In the genomic region with DNA sequence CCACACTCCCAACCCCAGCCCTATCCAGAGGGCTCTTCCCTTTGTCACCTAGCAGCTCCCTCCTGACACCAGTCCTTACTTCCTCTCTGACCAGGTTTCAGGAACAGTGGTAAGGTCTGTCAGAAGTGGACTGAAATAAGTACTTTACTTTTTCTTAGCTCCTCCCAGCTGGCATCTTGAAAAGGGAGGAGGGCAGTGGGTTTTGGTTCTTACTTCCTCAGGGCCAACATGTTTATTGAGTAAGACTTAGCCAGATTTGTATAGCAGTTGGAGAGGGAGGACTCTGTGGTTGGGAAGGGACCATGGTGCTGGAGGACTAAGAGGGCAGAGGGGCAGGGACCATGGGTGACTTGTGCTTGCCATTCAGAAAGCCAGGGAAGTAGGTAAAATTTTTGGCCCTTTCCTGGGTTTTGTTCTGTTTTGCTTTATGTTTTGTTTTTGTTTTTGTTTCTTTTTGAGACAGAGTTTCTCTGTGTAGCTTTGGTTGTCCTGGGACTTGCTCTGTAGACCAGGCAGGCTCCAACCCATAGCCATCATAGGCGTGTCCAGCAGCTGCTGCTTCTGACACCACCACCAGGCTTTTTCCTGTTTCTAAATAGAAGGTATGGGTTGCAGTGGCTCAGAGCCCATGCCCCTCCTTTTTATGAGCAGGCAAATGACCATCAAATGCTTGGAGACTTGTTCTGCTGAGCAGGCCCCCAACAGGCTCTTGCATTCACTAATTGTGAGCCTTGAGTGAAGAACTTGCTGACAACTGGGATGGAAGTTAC, we compare ENCODE assay signal across 13 mouse cellular contexts. TPM values are rescaled to one million over a fixed set of nuclear protein-coding genes. Genes with fewer than 3 reads are reported as not detected.
DNase-seq lines count a peak whose midpoint lies in the region; ATAC-seq and TF ChIP-seq lines count a peak whose summit lies in the region.
"Not testable (repeated sequence)": the region's sequence is repeated elsewhere in the genome, so short reads cannot be mapped to it uniquely, and the experiment has no call there.
"Had no signal": no experiment of that assay in that cellular context is flagged by ENCODE, and none has a peak within 500 bp of the region (broad histone marks: within the 10 kb centered on the region; RNA-seq: fewer than 3 reads in every experiment).

Gene Ly6c2, minus strand, starts transcription at position 110 of the 770 bp plus-strand sequence.

- H3K4me2 ChIP-seq in liver, postnatal 0 days (ENCODE audit: low read depth, low read length), result peak within 1 kb of the TSS; percentile 13; the same call in 1 of the 2 replicates

- H3K27me3 ChIP-seq in liver, postnatal 0 days (ENCODE audit: insufficient read depth, low read length); small intestine, adult 2 months (ENCODE audit: control insufficient read depth, insufficient read depth, low read length): not testable (repeated sequence)

- intact Hi-C loops in heart, postnatal 14 days (cut with DNase I), result not testable (repeated sequence)

- peak within 1 kb of the TSS; percentile 92 for H3K4me3 ChIP-seq in bone marrow, adult 2 months (replicated peaks; ENCODE audit: control insufficient read depth, low read depth, low read length)
- peak within 1 kb of the TSS; percentile 20 for H3K4me3 ChIP-seq in liver, postnatal 0 days (ENCODE audit: low read depth, low read length)
- not testable (repeated sequence) for H3K4me3 ChIP-seq in small intestine, adult 2 months (ENCODE audit: low read depth, low read length)

- H3K36me3 ChIP-seq in liver, postnatal 0 days (replicated peaks; ENCODE audit: insufficient read depth, low read length); small intestine, adult 2 months (ENCODE audit: control insufficient read depth, insufficient read depth, low read length): not testable (repeated sequence)

- DNase-seq in 416B (ENCODE audit: low read depth), result peak; percentile 54
- DNase-seq in heart, postnatal 14 days; large intestine, adult 2 months (ENCODE audit: low read depth, low spot score); liver, postnatal 0 days: not testable (repeated sequence)

- H3K4me1 ChIP-seq in bone marrow, adult 2 months (ENCODE audit: control insufficient read depth, insufficient read depth, low read length); liver, postnatal 0 days (ENCODE audit: insufficient read depth); small intestine, adult 2 months (ENCODE audit: control insufficient read depth, insufficient read depth, insufficient read length, low read length): not testable (repeated sequence)

- ATAC-seq in liver, postnatal 0 days, result peak; percentile 41; the same call in 1 of the 2 replicates
- peak; percentile 82 for ATAC-seq in megakaryocyte, adult 5-6 weeks (ENCODE audit: poor library complexity, severe bottlenecking)

- TF ChIP-seq POLR2A in bone marrow, adult 2 months (IDR thresholded peaks at IDR 0.05; ENCODE audit: borderline replicate concordance, control insufficient read depth, low read depth, low read length); small intestine, adult 2 months (IDR thresholded peaks at IDR 0.05; ENCODE audit: low read depth, low read length): not testable (repeated sequence)

- H3K27ac ChIP-seq in bone marrow, adult 2 months (ENCODE audit: control insufficient read depth, insufficient read depth, low read depth, low read length, poor library complexity), result peak within 1 kb of the TSS; percentile 75; the same call in 1 of the 2 replicates
- peak within 1 kb of the TSS; percentile 16; the same call in 1 of the 2 replicates for H3K27ac ChIP-seq in liver, postnatal 0 days (ENCODE audit: low read depth)
- not testable (repeated sequence) for H3K27ac ChIP-seq in small intestine, adult 2 months (ENCODE audit: insufficient read depth, low read depth, low read length)

- not testable (repeated sequence) for TF ChIP-seq EP300 in liver, postnatal 0 days (IDR thresholded peaks at IDR 0.05; ENCODE audit: low read depth)

- WGBS in bone marrow, adult 2 months, result 22% methylated on average over 1 of the region's 1 CpGs
- WGBS in large intestine, adult 2 months, result 44% methylated on average over 1 of the region's 1 CpGs
- WGBS in liver, postnatal 0 days (ENCODE audit: insufficient replicate concordance), result 40% methylated on average over 1 of the region's 1 CpGs
- 58% methylated on average over 1 of the region's 1 CpGs for WGBS in small intestine, adult 2 months

- not testable (repeated sequence) for H3K9ac ChIP-seq in liver, postnatal 0 days (replicated peaks)

- H3K9me3 ChIP-seq in liver, postnatal 0 days (ENCODE audit: low read length), result not testable (repeated sequence)

- not testable (repeated sequence) for TF ChIP-seq CTCF in bone marrow, adult 2 months (IDR thresholded peaks at IDR 0.05; ENCODE audit: control insufficient read depth, insufficient read depth, low read length); liver, postnatal 0 days (IDR thresholded peaks at IDR 0.05; ENCODE audit: low read depth); small intestine, adult 2 months (IDR thresholded peaks at IDR 0.05; ENCODE audit: extremely low read depth, insufficient read length, insufficient replicate concordance, low read depth, low read length)

RNA-seq across cellular contexts. Expression of gene Ly6c2, which starts in this region (rescaled TPM):
- 165 and 459 TPM in 2 replicates for polyA plus RNA-seq in bone marrow, adult 2 months (2011; ENCODE audit: insufficient read depth, insufficient read length, low replicate concordance, missing spikeins)
- 10 to 100 TPM; 10.7 to 13.3 TPM for total RNA-seq in heart, postnatal 14 days (2021)
- polyA plus RNA-seq in large intestine, adult 2 months (2012; rRNA removed), result 10.8 and 17.0 TPM in 2 replicates
- 123 and 126 TPM in 2 replicates for polyA plus RNA-seq in liver, postnatal 0 days (2015; fragmentation: Nextera tagmentation; extraction: Ambion mirVana)
- 9,861 and 10,026 TPM in 2 replicates for total RNA-seq in megakaryocyte, adult 5-6 weeks (2015)
- 3,107 and 3,295 TPM in 2 replicates for total RNA-seq in megakaryocyte, adult 5-6 weeks (2017)
- polyA plus RNA-seq in small intestine, adult 2 months (2012; rRNA removed), result 13.0 and 15.2 TPM in 2 replicates
- polyA plus RNA-seq: embryonic facial prominence, embryonic 10.5 days; heart, embryonic 10.5 days; hindbrain, embryonic 13.5 days; limb, embryonic 12.5 days; midbrain, embryonic 10.5 days; neural tube, embryonic 12.5 days had no signal

Comparison
In these comparisons a context has a peak if more than half of its experiments do, and no peak if none do; other contexts are left out.
1. RNA of gene Ly6c2 (total RNA-seq): 3,107 to 10,026 TPM in megakaryocyte, adult 5-6 weeks; 10.7 to 13.3 TPM in heart, postnatal 14 days; every median in the first group is over 100 times any median in the second.